Mouse (Mus musculus) embryonic facial prominence, embryonic 13.5 days (tissue): ENCODE measurements around the gene Mrpl22. TPM values are rescaled to one million over a fixed set of nuclear protein-coding genes. Genes with fewer than 3 reads are reported as not detected.
"Not testable (repeated sequence)": the region's sequence is repeated elsewhere in the genome, so short reads cannot be mapped to it uniquely, and the experiment has no call there.

Experiments used
- ATAC-seq: fragments of 200-750 bp; cut with Nextera tagmentation; 2 replicates; pipeline ENCODE4 v1.8.0; 2017; ENCODE audit warnings: low read depth; ENCODE audit not compliant: insufficient number of reproducible peaks, insufficient read depth, low FRiP score, low TSS enrichment
- H3K27ac ChIP-seq: fragments of 300-500 bp; sonication (generic); 2 replicates; pipeline ENCODE4 v1.5.1; 2015; ENCODE audit warnings: moderate library complexity, mild to moderate bottlenecking, inconsistent platforms
- H3K27me3 ChIP-seq: fragments of 300-500 bp; sonication (generic); 2 replicates; pipeline ENCODE4 v1.6.1; 2015; ENCODE audit warnings: mild to moderate bottlenecking, inconsistent platforms
- H3K36me3 ChIP-seq: fragments of 300-500 bp; sonication (generic); 2 replicates; pipeline ENCODE4 v1.6.1; 2015; ENCODE audit warnings: mild to moderate bottlenecking, inconsistent platforms
- H3K4me1 ChIP-seq: fragments of 300-500 bp; sonication (generic); 2 replicates; pipeline ENCODE4 v1.6.1; 2015; ENCODE audit warnings: inconsistent platforms
- H3K4me2 ChIP-seq: fragments of 300-500 bp; sonication (generic); 2 replicates; pipeline ENCODE4 v1.6.1; 2015; ENCODE audit warnings: moderate library complexity, mild to moderate bottlenecking, inconsistent platforms
- H3K4me3 ChIP-seq: fragments of 300-500 bp; sonication (generic); 2 replicates; pipeline ENCODE4 v1.5.1; 2015; ENCODE audit warnings: mild to moderate bottlenecking, inconsistent platforms
- H3K9ac ChIP-seq: fragments of 300-500 bp; sonication (generic); 2 replicates; pipeline ENCODE4 v1.6.1; 2015; ENCODE audit warnings: mild to moderate bottlenecking, inconsistent platforms
- H3K9me3 ChIP-seq: fragments of 300-500 bp; sonication (generic); 2 replicates; pipeline ENCODE4 v1.6.1; 2016; ENCODE audit warnings: inconsistent platforms
- WGBS: fragments of 180-500 bp; shearing (Covaris S2); methylation state at CpG from one replicate; pipeline ENCODE4 v1.1.7; 2015; ENCODE audit warnings: mixed read lengths; 5-methylcytosine and 5-hydroxymethylcytosine counted together
- polyA plus RNA-seq: library from polyadenylated mRNA; unstranded; fragments of >200 nt; fragmentation: Nextera tagmentation; extraction: Ambion mirVana; gene quantifications from 2 replicates; pipeline ENCODE4 v1.2.1, GENCODE M21; 2015

Mrpl22 gene
- polyA plus RNA-seq, 1 experiment from 2014 or later = 138 TPM

DNA sequence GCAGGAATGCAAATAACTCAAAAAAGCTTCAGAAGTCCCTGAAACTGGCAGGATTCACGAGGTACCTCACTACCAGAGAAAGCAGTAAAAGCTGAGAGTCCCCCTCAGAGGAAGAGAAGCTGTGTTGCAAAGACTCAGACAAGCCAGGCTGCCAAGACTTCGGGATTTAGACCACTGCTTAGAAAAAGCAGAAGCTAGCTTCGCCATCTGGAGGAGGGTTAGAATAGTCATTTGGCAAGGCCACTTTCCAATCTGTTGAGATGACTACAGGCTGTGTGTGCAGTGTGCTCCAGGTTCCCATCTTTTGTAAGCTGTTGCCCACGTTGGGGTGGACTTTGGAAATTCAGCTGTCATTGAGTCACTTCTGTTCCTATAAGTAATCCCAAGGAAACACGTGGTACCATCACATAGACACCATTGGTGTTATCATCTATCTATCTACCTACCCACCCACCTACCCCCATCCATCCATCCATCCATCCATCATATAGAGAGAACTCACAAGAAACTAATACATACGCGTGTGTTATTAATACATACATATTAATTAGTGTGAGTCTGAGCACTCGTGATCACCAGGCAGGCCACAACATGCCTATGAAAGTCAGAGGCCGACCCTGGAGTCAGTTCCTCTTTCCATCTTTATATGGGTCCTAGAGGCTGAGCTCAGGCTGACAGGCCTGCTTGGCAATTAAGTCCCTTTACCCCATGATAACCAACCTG lies 27.6 kb upstream of the Mrpl22 start:
- H3K4me3 ChIP-seq = no peak overlapping the region
- WGBS = 89% methylated on average over 9 of the region's 9 CpGs
- no peaks in the 10 kb centered on the region for H3K4me1 ChIP-seq
- H3K36me3 ChIP-seq = peaks cover 92% of the 10 kb centered on the region
- no peaks in the 10 kb centered on the region for H3K27me3 ChIP-seq
- no peak overlapping the region for H3K4me2 ChIP-seq
- no peaks in the 10 kb centered on the region for H3K9me3 ChIP-seq
- H3K9ac ChIP-seq = no peak overlapping the region
- no peak for ATAC-seq
- H3K27ac ChIP-seq = no peak overlapping the region

DNA sequence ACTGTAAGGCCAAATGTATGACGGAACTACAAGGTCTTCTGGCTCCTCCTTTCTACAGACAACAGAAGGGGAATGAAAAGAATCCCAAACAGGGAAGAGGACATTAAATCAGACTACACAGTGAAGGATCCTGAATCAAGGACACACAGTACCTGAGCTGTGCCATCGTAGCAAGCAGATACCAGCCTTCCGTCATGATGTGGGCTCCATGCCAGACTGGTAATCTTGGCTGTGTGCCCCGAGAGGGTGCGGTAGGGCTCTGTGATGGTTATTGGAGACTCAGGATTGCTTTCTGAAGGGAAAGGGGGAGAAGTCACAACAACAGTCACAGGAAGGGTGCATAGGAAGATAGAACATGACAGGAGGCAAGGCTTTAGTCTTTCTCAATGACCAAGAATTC lies 25.2 kb upstream of the Mrpl22 start:
- WGBS = 87% methylated on average over 5 of the region's 5 CpGs
- Histone ChIP-seq H3K4me1 (no peaks in the 10 kb centered on the region), H3K4me3 (no peak overlapping the region), H3K27ac (no peak overlapping the region), H3K4me2 (no peak overlapping the region), H3K9me3 (no peaks in the 10 kb centered on the region), H3K9ac (no peak overlapping the region), H3K27me3 (no peaks in the 10 kb centered on the region), H3K36me3 (peaks cover 91% of the 10 kb centered on the region)
- no peak for ATAC-seq

DNA sequence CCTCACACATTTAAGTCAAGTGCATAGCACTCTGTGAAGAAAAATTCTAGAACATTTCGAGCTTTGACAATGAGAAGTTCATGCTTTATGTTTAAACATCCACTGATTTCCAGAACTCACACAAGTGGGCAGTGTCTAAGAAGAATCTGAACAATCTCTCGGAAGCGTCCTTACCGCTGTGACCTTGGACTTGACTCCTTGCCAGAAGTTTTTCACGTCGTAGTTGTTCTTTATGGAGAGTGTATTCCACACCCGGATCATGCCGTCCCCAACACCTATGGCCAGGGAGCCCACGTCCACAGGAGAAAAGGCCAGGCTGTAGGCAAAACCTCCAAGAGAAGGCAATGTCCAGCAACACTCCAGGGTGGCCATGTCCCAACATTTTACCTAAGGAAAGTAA lies 16.0 kb upstream of the Mrpl22 start:
- Histone ChIP-seq H3K4me3 (no peak overlapping the region), H3K9me3 (no peaks in the 10 kb centered on the region), H3K4me2 (no peak overlapping the region), H3K27me3 (no peaks in the 10 kb centered on the region), H3K27ac (no peak overlapping the region), H3K9ac (no peak overlapping the region), H3K36me3 (peaks cover 89% of the 10 kb centered on the region), H3K4me1 (no peaks in the 10 kb centered on the region)
- 92% methylated on average over 9 of the region's 9 CpGs for WGBS
- no peak for ATAC-seq

DNA sequence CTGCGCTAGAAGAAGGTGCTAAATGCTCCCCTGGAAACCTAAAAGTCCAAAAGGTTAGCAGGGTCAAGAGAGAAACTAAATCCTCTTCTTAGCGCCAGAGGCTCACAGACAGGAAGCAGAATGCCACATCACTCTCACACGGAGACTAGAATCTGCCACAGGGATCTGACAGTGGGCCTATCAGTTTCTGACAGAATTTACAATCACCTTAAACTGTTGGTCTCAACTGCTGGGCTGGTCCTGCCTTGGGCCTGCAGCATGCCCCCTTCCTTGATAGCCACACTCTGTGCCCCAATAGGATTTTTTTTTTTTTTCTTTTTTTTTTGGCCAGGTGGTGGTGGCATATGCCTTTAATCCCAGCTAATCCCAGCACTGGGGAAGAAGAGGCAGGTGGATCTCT lies 14.6 kb upstream of the Mrpl22 start:
- ATAC-seq = no peak
- no peak overlapping the region for H3K4me2 ChIP-seq
- 78% methylated on average over 3 of the region's 3 CpGs for WGBS
- no peaks in the 10 kb centered on the region for H3K4me1 ChIP-seq
- H3K36me3 ChIP-seq = peaks cover 91% of the 10 kb centered on the region
- no peak overlapping the region for H3K4me3 ChIP-seq
- H3K27me3 ChIP-seq = no peaks in the 10 kb centered on the region
- H3K9me3 ChIP-seq = no peaks in the 10 kb centered on the region
- no peak overlapping the region for H3K9ac ChIP-seq
- no peak overlapping the region for H3K27ac ChIP-seq

- Histone ChIP-seq H3K4me3 (no peak overlapping the region), H3K9me3 (no peaks in the 10 kb centered on the region), H3K27me3 (no peaks in the 10 kb centered on the region), H3K27ac (no peak overlapping the region), H3K4me1 (peaks cover 7% of the 10 kb centered on the region), H3K9ac (no peak overlapping the region), H3K4me2 (no peak overlapping the region), H3K36me3 (peaks cover 62% of the 10 kb centered on the region)
- whole genome bisulfite sequencing = 94% methylated on average over 2 of the region's 2 CpGs
- no peak for ATAC-seq
Observed at GRCm38 (mm10) chr11:58165072-58165471, 6.4 kb upstream of the Mrpl22 start.

DNA sequence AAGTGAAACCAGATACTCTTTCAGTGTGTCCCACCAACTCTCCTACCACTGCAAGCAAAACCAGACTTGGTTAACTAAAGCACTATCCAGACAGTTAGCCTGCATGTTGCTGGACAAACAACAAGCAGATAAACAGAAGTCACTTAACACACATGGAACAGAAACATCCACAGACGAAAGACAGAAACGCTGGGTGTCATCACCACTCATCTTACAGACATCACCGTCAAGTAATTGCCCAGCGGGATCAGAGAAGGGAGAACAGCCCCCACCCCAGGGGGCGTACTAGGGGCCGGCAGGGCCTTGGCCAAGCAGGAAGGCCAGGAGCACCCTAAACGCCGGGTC lies 3.7 kb upstream of the Mrpl22 start:
- under 1% methylated on average over 8 of the region's 8 CpGs for WGBS
- peaks cover 37% of the 10 kb centered on the region for H3K36me3 ChIP-seq
- H3K4me3 ChIP-seq = peak overlapping the region; percentile 90
- H3K4me1 ChIP-seq = peaks cover 17% of the 10 kb centered on the region
- no peak for ATAC-seq
- peak overlapping the region; percentile 83 for H3K4me2 ChIP-seq
- peak overlapping the region; percentile 93 for H3K9ac ChIP-seq
- H3K27ac ChIP-seq = peak overlapping the region; percentile 68
- no peaks in the 10 kb centered on the region for H3K9me3 ChIP-seq
- no peaks in the 10 kb centered on the region for H3K27me3 ChIP-seq

GRCm38 (mm10) chr11:58168167-58168915 lies 3.1 kb upstream of the Mrpl22 start, which contains the start of gene Gemin5:
Gemin5 (minus strand) TSS chr11:58168539.
- H3K9ac ChIP-seq = peak within 1 kb of the TSS; percentile 93
- peak within 1 kb of the TSS; percentile 83 for H3K4me2 ChIP-seq
- H3K27ac ChIP-seq = peak within 1 kb of the TSS; percentile 68
- H3K9me3 ChIP-seq = no peaks in the 10 kb centered on the region
- peak; percentile 85 for ATAC-seq
- 1% methylated on average over 68 of the region's 71 CpGs for WGBS
- H3K4me1 ChIP-seq = peaks cover 18% of the 10 kb centered on the region
- H3K4me3 ChIP-seq = peak within 1 kb of the TSS; percentile 90
- H3K27me3 ChIP-seq = no peaks in the 10 kb centered on the region
- H3K36me3 ChIP-seq = peaks cover 37% of the 10 kb centered on the region

DNA sequence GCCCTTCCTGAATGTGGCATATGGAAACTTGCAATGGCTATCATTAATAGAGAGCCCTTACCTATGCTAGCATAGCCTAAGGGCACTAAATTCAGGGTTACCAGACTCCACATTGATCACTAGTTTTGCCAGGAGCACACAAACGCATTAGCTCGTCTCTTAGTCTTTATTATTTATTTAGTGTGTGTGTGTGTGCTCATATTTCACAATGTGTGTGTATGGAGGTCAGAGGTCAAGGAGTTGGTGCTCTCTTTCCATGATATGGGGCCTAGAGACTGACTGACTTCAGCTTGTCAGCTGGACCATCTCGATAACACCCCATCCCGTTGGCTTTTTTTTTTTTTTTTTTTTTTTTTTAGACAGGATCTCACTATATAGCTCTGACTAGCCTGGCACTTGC lies 1.8 kb upstream of the Mrpl22 start:
- Histone ChIP-seq H3K4me2 (no peak overlapping the region), H3K4me1 (peaks cover 18% of the 10 kb centered on the region), H3K27me3 (no peaks in the 10 kb centered on the region), H3K9me3 (no peaks in the 10 kb centered on the region), H3K36me3 (peaks cover 35% of the 10 kb centered on the region), H3K4me3 (no peak overlapping the region), H3K9ac (no peak overlapping the region), H3K27ac (no peak overlapping the region)
- WGBS = 73% methylated on average over 4 of the region's 4 CpGs
- no peak for ATAC-seq

DNA sequence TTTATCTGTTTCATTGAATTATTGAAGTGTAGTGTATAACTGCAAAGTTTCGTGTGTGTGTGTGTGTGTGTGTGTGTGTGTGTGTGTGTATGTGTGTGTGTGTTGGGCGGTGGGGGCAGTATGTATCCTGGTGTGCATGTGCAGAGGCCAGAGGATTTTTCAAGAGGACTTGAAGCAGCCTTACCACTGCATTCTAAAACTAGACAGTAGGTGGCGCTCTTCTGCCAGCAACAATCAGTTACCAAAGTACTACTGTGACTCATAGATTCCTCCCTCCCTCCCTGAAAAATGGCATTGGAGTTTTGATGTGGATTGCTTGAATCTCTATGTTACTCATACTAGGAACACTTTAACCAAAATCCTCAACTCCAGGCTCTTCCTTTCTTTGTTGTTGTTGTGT lies 8.1 kb downstream of the Mrpl22 start:
- 29% methylated on average over 3 of the region's 3 CpGs for WGBS

DNA sequence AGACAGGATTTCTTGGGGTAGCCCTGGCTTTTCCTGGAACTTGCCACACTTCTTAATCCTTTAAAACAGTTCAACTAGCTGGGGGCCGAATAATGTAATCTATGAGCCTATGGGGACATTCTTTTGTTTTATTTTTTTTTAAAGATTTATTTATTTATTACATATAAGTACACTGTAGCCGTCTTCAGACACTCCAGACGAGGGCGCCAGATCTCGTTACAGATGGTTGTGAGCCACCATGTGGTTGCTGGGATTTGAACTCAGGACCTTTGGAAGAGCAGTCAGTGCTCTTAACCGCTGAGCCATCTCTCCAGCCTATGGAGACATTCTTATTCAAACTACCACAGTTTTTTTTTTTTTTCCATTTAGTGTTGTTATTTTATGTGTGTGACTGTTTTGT lies 8.5 kb downstream of the Mrpl22 start:
- H3K4me2 ChIP-seq, H3K9me3 ChIP-seq, H3K9ac ChIP-seq, ATAC-seq, H3K4me3 ChIP-seq, H3K27me3 ChIP-seq, H3K4me1 ChIP-seq, H3K27ac ChIP-seq: not testable (repeated sequence)
- peaks cover 46% of the 10 kb centered on the region for H3K36me3 ChIP-seq
- WGBS = 95% methylated on average over 6 of the region's 6 CpGs

More for the DNA sequence above, 8.1 kb downstream of the Mrpl22 start:
- Histone ChIP-seq H3K9me3 (no peaks in the 10 kb centered on the region), H3K36me3 (peaks cover 49% of the 10 kb centered on the region), H3K27me3 (no peaks in the 10 kb centered on the region), H3K4me3 (no peak overlapping the region), H3K4me1 (no peaks in the 10 kb centered on the region), H3K4me2 (no peak overlapping the region), H3K9ac (no peak overlapping the region), H3K27ac (no peak overlapping the region)
- ATAC-seq = no peak

DNA sequence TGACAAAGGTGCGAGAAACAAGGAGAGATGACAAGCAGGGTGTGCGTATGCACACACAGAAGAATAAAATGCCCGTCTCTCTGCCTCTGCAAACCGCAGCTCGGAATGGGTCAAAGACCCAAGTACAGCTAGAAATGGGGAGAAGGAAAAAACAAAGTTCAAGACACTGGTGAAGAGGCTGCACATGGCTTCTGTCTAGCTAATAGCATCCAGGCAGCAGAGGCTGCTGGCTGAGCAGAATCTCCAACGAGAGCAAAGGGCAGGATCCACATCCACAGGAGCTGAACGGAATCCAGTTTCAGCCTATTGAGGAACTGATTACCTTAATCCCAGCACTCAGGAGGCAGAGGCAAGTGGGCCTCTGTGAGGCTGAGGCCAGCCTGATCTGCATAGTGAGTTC lies 9.3 kb downstream of the Mrpl22 start:
- ATAC-seq = no peak
- H3K27ac ChIP-seq = no peak overlapping the region

DNA sequence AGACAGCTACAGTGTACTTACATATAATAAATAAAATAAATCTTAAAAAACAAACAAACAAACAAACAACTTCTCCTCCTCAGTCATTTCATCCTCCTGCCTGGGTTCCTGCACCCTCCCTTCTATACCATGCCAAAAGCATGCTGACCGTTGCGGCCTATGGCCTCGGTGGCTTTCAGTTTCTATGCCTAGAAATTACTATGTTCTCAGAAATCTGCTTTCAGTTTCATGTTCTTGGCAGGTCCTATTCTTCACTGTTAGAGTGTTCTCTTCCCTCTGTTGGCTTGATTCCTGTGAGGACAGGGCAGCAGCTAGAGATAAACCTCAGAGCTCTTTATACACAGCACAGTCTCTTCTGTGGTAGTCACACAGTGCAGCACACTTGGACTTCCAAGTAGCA lies 12.1 kb downstream of the Mrpl22 start:
- Histone ChIP-seq H3K4me1 (no peaks in the 10 kb centered on the region), H3K27ac (no peak overlapping the region), H3K4me2 (no peak overlapping the region), H3K36me3 (peaks cover 10% of the 10 kb centered on the region), H3K27me3 (no peaks in the 10 kb centered on the region), H3K9ac (no peak overlapping the region), H3K9me3 (no peaks in the 10 kb centered on the region), H3K4me3 (no peak overlapping the region)
- no peak for ATAC-seq
- WGBS = 91% methylated on average over 3 of the region's 3 CpGs

More for the DNA sequence above, 9.3 kb downstream of the Mrpl22 start:
- WGBS = 85% methylated on average over 7 of the region's 7 CpGs
- no peaks in the 10 kb centered on the region for H3K4me1 ChIP-seq
- no peak overlapping the region for H3K4me2 ChIP-seq
- peaks cover 38% of the 10 kb centered on the region for H3K36me3 ChIP-seq
- no peak overlapping the region for H3K9ac ChIP-seq
- H3K9me3 ChIP-seq = no peaks in the 10 kb centered on the region
- no peak overlapping the region for H3K4me3 ChIP-seq
- no peaks in the 10 kb centered on the region for H3K27me3 ChIP-seq
